Mouse (Mus musculus): Measurements from ENCODE around the gene Flcn.

The Flcn gene

GRCm38 (mm10) chr11:59805656-59806055 is 4.2 kb downstream of the Flcn start:
- DNase-seq (ENCODE audit: low read depth, low spot score): no peak

- DNase-seq (ENCODE audit: low read depth, low spot score): no peak
These were observed 4.6 kb downstream of the Flcn start for GRCm38 (mm10) chr11:59805256-59805655.

GRCm38 (mm10) chr11:59804409-59805110 is 5.3 kb downstream of the Flcn start:
- no peak for DNase-seq (ENCODE audit: low read depth, low spot score)

GRCm38 (mm10) chr11:59803516-59803915 is 6.3 kb downstream of the Flcn start:
- DNase-seq (ENCODE audit: low read depth, low spot score): no peak

GRCm38 (mm10) chr11:59801881-59802280 is 7.9 kb downstream of the Flcn start:
- DNase-seq (ENCODE audit: low read depth, low spot score): no peak

GRCm38 (mm10) chr11:59800412-59800811 is 9.4 kb downstream of the Flcn start:
- no peak for DNase-seq (ENCODE audit: low read depth, low spot score)

GRCm38 (mm10) chr11:59793390-59793789 is 16.4 kb downstream of the Flcn start:
- DNase-seq (ENCODE audit: low read depth, low spot score): no peak

- no peak for DNase-seq (ENCODE audit: low read depth, low spot score)
These were observed 20.5 kb downstream of the Flcn start for GRCm38 (mm10) chr11:59789311-59789710.

- peak; percentile 31 for DNase-seq (ENCODE audit: low read depth, low spot score)
These were observed 22.5 kb downstream of the Flcn start, which contains the start of gene Pld6 for GRCm38 (mm10) chr11:59787199-59787781. Pld6 (minus strand) TSS chr11:59787645.

GRCm38 (mm10) chr11:59786444-59787198 is 23.2 kb downstream of the Flcn start:
- no peak for DNase-seq (ENCODE audit: low read depth, low spot score)

- no peak for DNase-seq (ENCODE audit: low read depth, low spot score)
These were observed 26.2 kb downstream of the Flcn start for GRCm38 (mm10) chr11:59783591-59783990.

- no peak for DNase-seq (ENCODE audit: low read depth, low spot score)
These were observed 27.7 kb downstream of the Flcn start for GRCm38 (mm10) chr11:59782091-59782590.

- no peak for DNase-seq (ENCODE audit: low read depth, low spot score)
These were observed 29.6 kb downstream of the Flcn start for GRCm38 (mm10) chr11:59780241-59780640.

GRCm38 (mm10) chr11:59779406-59779805 is 30.4 kb downstream of the Flcn start:
- no peak for DNase-seq (ENCODE audit: low read depth, low spot score)

- no peak for DNase-seq (ENCODE audit: low read depth, low spot score)
These were observed 31.0 kb downstream of the Flcn start for GRCm38 (mm10) chr11:59778874-59779223.

- DNase-seq (ENCODE audit: low read depth, low spot score): peak; percentile 74
These were observed 31.5 kb downstream of the Flcn start for GRCm38 (mm10) chr11:59778181-59778873.

GRCm38 (mm10) chr11:59777259-59777658 is 32.6 kb downstream of the Flcn start:
- DNase-seq (ENCODE audit: low read depth, low spot score): no peak

GRCm38 (mm10) chr11:59775435-59776148 is 34.2 kb downstream of the Flcn start:
- DNase-seq (ENCODE audit: low read depth, low spot score): no peak

GRCm38 (mm10) chr11:59774522-59774921 is 35.3 kb downstream of the Flcn start:
- no peak for DNase-seq (ENCODE audit: low read depth, low spot score)

- DNase-seq (ENCODE audit: low read depth, low spot score): no peak
These were observed 36.9 kb downstream of the Flcn start for GRCm38 (mm10) chr11:59772902-59773301.

- no peak for DNase-seq (ENCODE audit: low read depth, low spot score)
These were observed 37.5 kb downstream of the Flcn start for GRCm38 (mm10) chr11:59772291-59772690.
